27 mouse cellular contexts compared by ENCODE assay signal in genomic region chr1:72497609-72498008, GRCm38 (mm10). TPM values are rescaled to one million over a fixed set of nuclear protein-coding genes. Genes with fewer than 3 reads are reported as not detected.
DNase-seq lines count a peak whose midpoint lies in the region; ATAC-seq and TF ChIP-seq lines count a peak whose summit lies in the region.
"Had no signal": no experiment of that assay in that cellular context is flagged by ENCODE, and none has a peak within 500 bp of the region (broad histone marks: within the 10 kb centered on the region; RNA-seq: fewer than 3 reads in every experiment).

No protein-coding gene starts in this region.

- no peaks in the 10 kb centered on the region for H3K79me2 ChIP-seq in liver, adult 2 months (ENCODE audit: control insufficient read depth, insufficient read depth, low read length)

- no peak for TF ChIP-seq EP300 in liver, postnatal 0 days (IDR thresholded peaks at IDR 0.05; ENCODE audit: low read depth)

- no peak overlapping the region for H3K27ac ChIP-seq in liver, adult 2 months (replicated peaks; ENCODE audit: insufficient read depth, low read depth, low read length)
- H3K27ac ChIP-seq in liver, postnatal 0 days (ENCODE audit: low read depth) = no peak overlapping the region
- no peak overlapping the region for H3K27ac ChIP-seq in hindbrain, embryonic 14.5 days
- H3K27ac ChIP-seq in forebrain, embryonic 11.5 days (ENCODE audit: low read depth, low read length) = no peak overlapping the region
- H3K27ac ChIP-seq: embryonic facial prominence, embryonic 15.5 days; heart, embryonic 15.5 days; hindbrain, embryonic 15.5 days; layer of hippocampus, adult 2 months; liver, embryonic 14.5 days; macrophage had no signal

- H3K4me1 ChIP-seq in liver, adult 2 months (ENCODE audit: control insufficient read depth, insufficient read depth, low read length) = no peaks in the 10 kb centered on the region
- no peaks in the 10 kb centered on the region; the same call in 1 of the 2 replicates for H3K4me1 ChIP-seq in liver, postnatal 0 days (ENCODE audit: insufficient read depth)
- no peaks in the 10 kb centered on the region for H3K4me1 ChIP-seq in hindbrain, embryonic 14.5 days (replicated peaks; ENCODE audit: control insufficient read depth, insufficient read depth, low read length)
- H3K4me1 ChIP-seq in forebrain, embryonic 11.5 days (replicated peaks; ENCODE audit: control insufficient read depth, insufficient read depth, low read length) = no peaks in the 10 kb centered on the region
- H3K4me1 ChIP-seq: embryonic facial prominence, embryonic 15.5 days; heart, embryonic 15.5 days; hindbrain, embryonic 15.5 days had no signal

- ATAC-seq in liver, postnatal 0 days = no peak
- peak; percentile 25; the same call in 1 of the 2 replicates for ATAC-seq in granulocyte monocyte progenitor cell, adult 5-6 weeks (replicated peaks; ENCODE audit: poor library complexity, severe bottlenecking)
- no peak for ATAC-seq in hindbrain, embryonic 14.5 days (ENCODE audit: low FRiP score)
- ATAC-seq in forebrain, embryonic 11.5 days (replicated peaks; ENCODE audit: low FRiP score) = no peak
- ATAC-seq: activated CD4-positive, CD25-positive, alpha-beta regulatory T cell, adult 4 months; forebrain, embryonic 16.5 days had no signal

- TF ChIP-seq POLR2A in liver, adult 2 months (IDR thresholded peaks at IDR 0.05; ENCODE audit: extremely low read depth, insufficient read depth, low read length) = no peak

- WGBS in liver, adult 2 months = 86% methylated on average over 5 of the region's 5 CpGs
- 68% methylated on average over 5 of the region's 5 CpGs for WGBS in liver, postnatal 0 days (ENCODE audit: insufficient replicate concordance)
- 96% methylated on average over 5 of the region's 5 CpGs for WGBS in hindbrain, embryonic 14.5 days
- 91% methylated on average over 5 of the region's 5 CpGs for WGBS in forebrain, embryonic 11.5 days

- H3K9ac ChIP-seq in liver, adult 2 months (ENCODE audit: low read depth, low read length) = no peak overlapping the region
- no peak overlapping the region for H3K9ac ChIP-seq in liver, postnatal 0 days (replicated peaks)
- H3K9ac ChIP-seq in hindbrain, embryonic 14.5 days = no peak overlapping the region
- H3K9ac ChIP-seq in forebrain, embryonic 11.5 days (ENCODE audit: low read length) = no peak overlapping the region
- H3K9ac ChIP-seq: embryonic facial prominence, embryonic 15.5 days; heart, embryonic 15.5 days; hindbrain, embryonic 15.5 days; liver, embryonic 14.5 days had no signal

- no peaks in the 10 kb centered on the region for H3K9me3 ChIP-seq in liver, postnatal 0 days (ENCODE audit: low read length)
- no peaks in the 10 kb centered on the region for H3K9me3 ChIP-seq in hindbrain, embryonic 14.5 days (ENCODE audit: control insufficient read depth, low read length)
- no peaks in the 10 kb centered on the region for H3K9me3 ChIP-seq in forebrain, embryonic 11.5 days (ENCODE audit: control insufficient read depth, low read length)
- H3K9me3 ChIP-seq: embryonic facial prominence, embryonic 15.5 days; heart, embryonic 15.5 days; hindbrain, embryonic 15.5 days had no signal

- TF ChIP-seq CTCF in liver, adult 2 months (IDR thresholded peaks at IDR 0.05; ENCODE audit: low read depth, low read length) = no peak
- TF ChIP-seq CTCF in liver, postnatal 0 days (IDR thresholded peaks at IDR 0.05; ENCODE audit: low read depth) = no peak

- intact Hi-C loops in left cerebral cortex, postnatal 10 days (cut with DNase I) = no loop called here

- peak; percentile 28 for DNase-seq in liver, adult 2 months (ENCODE audit: extremely low read depth, low read depth, low spot score)
- no peak for DNase-seq in liver, postnatal 0 days
- peak; percentile 33 for DNase-seq in lung, postnatal 14 days
- no peak for DNase-seq in left cerebral cortex, postnatal 10 days (ENCODE audit: extremely low spot score in 1 of 2, low spot score in 2 of 2)
- DNase-seq in hindbrain, embryonic 14.5 days (ENCODE audit: low spot score) = no peak
- no peak for DNase-seq in forebrain, embryonic 11.5 days (ENCODE audit: low spot score)
- DNase-seq: cerebellum, adult 9-11 months; gastrocnemius, postnatal 10 days; heart, postnatal 4 days; kidney, adult 8-10 months; kidney, postnatal 14 days; layer of hippocampus, postnatal 36 days; thymus, adult 18-20 months; thymus, postnatal 36 days had no signal

- H3K4me3 ChIP-seq in liver, adult 2 months (ENCODE audit: insufficient read depth, low read depth, low read length) = no peak overlapping the region
- no peak overlapping the region for H3K4me3 ChIP-seq in liver, postnatal 0 days (ENCODE audit: low read depth, low read length)
- no peak overlapping the region for H3K4me3 ChIP-seq in hindbrain, embryonic 14.5 days (replicated peaks; ENCODE audit: low read length)
- H3K4me3 ChIP-seq in forebrain, embryonic 11.5 days (ENCODE audit: low read depth, low read length) = no peak overlapping the region
- H3K4me3 ChIP-seq: embryonic facial prominence, embryonic 15.5 days; heart, embryonic 15.5 days; hindbrain, embryonic 15.5 days; layer of hippocampus, adult 2 months had no signal

- no peaks in the 10 kb centered on the region for H3K27me3 ChIP-seq in liver, adult 2 months (ENCODE audit: control insufficient read depth, insufficient read depth, low read length)
- H3K27me3 ChIP-seq in liver, postnatal 0 days (ENCODE audit: insufficient read depth, low read length) = no peaks in the 10 kb centered on the region
- no peaks in the 10 kb centered on the region for H3K27me3 ChIP-seq in hindbrain, embryonic 14.5 days (ENCODE audit: control insufficient read depth, insufficient read depth, low read length)
- H3K27me3 ChIP-seq in forebrain, embryonic 11.5 days (ENCODE audit: control insufficient read depth, insufficient read depth, low read length) = no peaks in the 10 kb centered on the region
- H3K27me3 ChIP-seq: embryonic facial prominence, embryonic 15.5 days; heart, embryonic 15.5 days; hindbrain, embryonic 15.5 days had no signal

- H3K36me3 ChIP-seq in liver, adult 2 months (ENCODE audit: control insufficient read depth, insufficient read depth, low read length) = no peaks in the 10 kb centered on the region
- no peaks in the 10 kb centered on the region for H3K36me3 ChIP-seq in liver, postnatal 0 days (replicated peaks; ENCODE audit: insufficient read depth, low read length)
- H3K36me3 ChIP-seq in hindbrain, embryonic 14.5 days (replicated peaks; ENCODE audit: control insufficient read depth, insufficient read depth) = no peaks in the 10 kb centered on the region
- H3K36me3 ChIP-seq in forebrain, embryonic 11.5 days (ENCODE audit: control insufficient read depth, insufficient read depth, low read length) = no peaks in the 10 kb centered on the region
- H3K36me3 ChIP-seq: embryonic facial prominence, embryonic 15.5 days; heart, embryonic 15.5 days; hindbrain, embryonic 15.5 days had no signal

- H3K4me2 ChIP-seq in liver, postnatal 0 days (ENCODE audit: low read depth, low read length) = no peak overlapping the region
- no peak overlapping the region for H3K4me2 ChIP-seq in hindbrain, embryonic 14.5 days (replicated peaks)
- no peak overlapping the region for H3K4me2 ChIP-seq in forebrain, embryonic 11.5 days (ENCODE audit: low read depth, low read length, severe bottlenecking)
- H3K4me2 ChIP-seq: embryonic facial prominence, embryonic 15.5 days; heart, embryonic 15.5 days; hindbrain, embryonic 15.5 days; midbrain, embryonic 11.5 days had no signal

RNA-seq across cellular contexts. Expression of gene March4, which starts 39.1 kb away (rescaled TPM):
- not detected in 2 replicates for total RNA-seq in liver, adult 2 months (2014; rRNA removed)
- not detected in 2 replicates for polyA plus RNA-seq in liver, adult 2 months (2012; rRNA removed)
- polyA plus RNA-seq in liver, postnatal 0 days (2015; fragmentation: Nextera tagmentation; extraction: Ambion mirVana) = not detected in 2 replicates
- total RNA-seq in granulocyte monocyte progenitor cell, adult 5-6 weeks (2014; fragmentation: Nextera tagmentation) = not detected in 2 replicates
- not detected in 2 replicates for total RNA-seq in granulocyte monocyte progenitor cell, adult 5-6 weeks (2017)
- total RNA-seq in left cerebral cortex, postnatal 10 days (2021) = 10 to 100 TPM; 47.6 to 50.1 TPM
- 10.2 and 11.1 TPM in 2 replicates for polyA plus RNA-seq in hindbrain, embryonic 14.5 days (2014; fragmentation: Nextera tagmentation; extraction: Ambion mirVana)
- 0.15 TPM in 2 replicates for polyA plus RNA-seq in forebrain, embryonic 11.5 days (2014; fragmentation: Nextera tagmentation; extraction: Ambion mirVana)
- total RNA-seq: common myeloid progenitor, adult 5-6 weeks; heart, adult 8-10 months; heart, postnatal 4 days; MEL had no signal
- polyA plus RNA-seq: activated CD4-positive, CD25-positive, alpha-beta regulatory T cell, adult 4 months; liver, embryonic 14.5 days; macrophage had no signal

Comparison
In these comparisons a context has a peak if more than half of its experiments do, and no peak if none do; other contexts are left out.
1. DNase-seq: peak in liver, adult 2 months (single experiment) and lung, postnatal 14 days (single experiment); none in liver, postnatal 0 days (single experiment), left cerebral cortex, postnatal 10 days (0 of 2), hindbrain, embryonic 14.5 days (single experiment) and forebrain, embryonic 11.5 days (single experiment).